In genomic region chr11:117959166-117959565, GRCm38 (mm10) we compare ENCODE assay signal across 10 mouse cellular contexts.
"Had no signal": no experiment of that assay in that cellular context is flagged by ENCODE, and none has a peak within 500 bp of the region (broad histone marks: within the 10 kb centered on the region; RNA-seq: fewer than 3 reads in every experiment).

No protein-coding gene starts in this region.

- H3K4me3 ChIP-seq: kidney, embryonic 15.5 days; limb, embryonic 13.5 days; liver, embryonic 13.5 days; myocyte; neural tube, embryonic 15.5 days had no signal

- DNase-seq: kidney, postnatal 14 days; left cerebral cortex, postnatal 4 days; liver, embryonic 13.5 days; midbrain, embryonic 14.5 days; right cerebral cortex, adult 18-20 months; thymus, postnatal 14 days had no signal

- H3K36me3 ChIP-seq: kidney, embryonic 15.5 days; limb, embryonic 13.5 days; liver, embryonic 13.5 days; neural tube, embryonic 15.5 days had no signal

- H3K27ac ChIP-seq: limb, embryonic 13.5 days; liver, embryonic 13.5 days; neural tube, embryonic 15.5 days had no signal

- H3K27me3 ChIP-seq: kidney, embryonic 15.5 days; limb, embryonic 13.5 days; neural tube, embryonic 15.5 days had no signal

- H3K9ac ChIP-seq: kidney, embryonic 15.5 days; liver, embryonic 13.5 days; neural tube, embryonic 15.5 days had no signal

- H3K9me3 ChIP-seq: kidney, embryonic 15.5 days; limb, embryonic 13.5 days; liver, embryonic 13.5 days; neural tube, embryonic 15.5 days had no signal

- H3K4me2 ChIP-seq: limb, embryonic 13.5 days; liver, embryonic 13.5 days; neural tube, embryonic 15.5 days had no signal
